Mouse (Mus musculus) liver, embryonic 14.5 days (tissue): ENCODE measurements at regions not wholly inside any gene's neighbourhood (a gene's known extent, or its start where the extent isn't known, plus 50 kb on each side); places are given as distances from the start of the nearest gene placed in this dataset.

Source experiments
- ATAC-seq: fragments of 200-750 bp; cut with Nextera tagmentation; 2 replicates; pipeline ENCODE4 v1.8.0; 2017; ENCODE audit warnings: moderate number of reproducible peaks, mild to moderate bottlenecking, moderate library complexity; ENCODE audit not compliant: insufficient read depth
- DNase-seq, 3 experiments: peaks; one replicate each; pipeline ENCODE4 v3.0.0-alpha.2; 2012 to 2013; ENCODE audit warnings: low read depth in 3 of 3, low spot score in 3 of 3
- H3K27ac ChIP-seq: fragments of 300-500 bp; sonication (generic); 2 replicates; pipeline ENCODE4 v1.5.1; 2014; ENCODE audit warnings: moderate library complexity, mild to moderate bottlenecking, control low read depth, inconsistent platforms
- H3K27me3 ChIP-seq: fragments of 300-500 bp; sonication (generic); 2 replicates; pipeline ENCODE4 v1.6.1; 2014; ENCODE audit warnings: mild to moderate bottlenecking, low read length, moderate library complexity; ENCODE audit not compliant: control insufficient read depth, insufficient read depth
- H3K36me3 ChIP-seq: fragments of 300-500 bp; sonication (generic); replicated peaks from 2 replicates; pipeline ENCODE4 v1.6.1; 2014; ENCODE audit warnings: low read depth; ENCODE audit not compliant: control insufficient read depth, insufficient read depth
- H3K4me1 ChIP-seq, 2 experiments: fragments of 200-500 bp in 1 of 2; fragments of 300-500 bp in 1 of 2; sonication (generic) in 1 of 2; replicated peaks; 2 replicates each; pipeline ENCODE4 v1.6.1; 2012 to 2014; ENCODE audit warnings: antibody characterized with exemption in 1 of 2, inconsistent platforms in 1 of 2, low read length in 1 of 2; ENCODE audit not compliant: control insufficient read depth in 2 of 2, insufficient read depth in 2 of 2
- H3K4me2 ChIP-seq: fragments of 300-500 bp; sonication (generic); 2 replicates; pipeline ENCODE4 v1.6.1; 2014; ENCODE audit warnings: low read depth, mild to moderate bottlenecking, control low read depth, moderate library complexity
- H3K4me3 ChIP-seq, 2 experiments: fragments of 200-500 bp in 1 of 2; fragments of 300-500 bp in 1 of 2; sonication (generic) in 1 of 2; 2 replicates each; pipeline ENCODE4 v1.5.1; 2012 to 2014; ENCODE audit warnings: low read depth in 2 of 2, low read length in 2 of 2, mild to moderate bottlenecking in 2 of 2, control low read depth in 1 of 2, inconsistent platforms in 1 of 2, moderate library complexity in 1 of 2; ENCODE audit not compliant: insufficient read depth in 1 of 2
- H3K9ac ChIP-seq: fragments of 300-500 bp; sonication (generic); replicated peaks from 2 replicates; pipeline ENCODE4 v1.6.1; 2014; ENCODE audit warnings: mild to moderate bottlenecking, control low read depth, moderate library complexity
- H3K9me3 ChIP-seq: fragments of 300-500 bp; sonication (generic); 2 replicates; pipeline ENCODE4 v1.6.1; 2016; ENCODE audit warnings: low read length, mixed read lengths; ENCODE audit not compliant: control insufficient read depth
- CTCF ChIP-seq: IDR thresholded peaks from 2 replicates; pipeline ENCODE4 v1.5.1; 2016; ENCODE audit warnings: antibody characterized with exemption, low read depth, control low read depth
- EP300 ChIP-seq: IDR thresholded peaks from 2 replicates; pipeline ENCODE4 v1.6.1; 2016; ENCODE audit warnings: antibody characterized with exemption, low read depth
- WGBS: fragments of 180-500 bp; shearing (Covaris S2); extraction: QIAGEN DNeasy Blood & Tissue Kit; methylation state at CpG from one replicate; pipeline ENCODE4 v1.1.7; 2014; ENCODE audit not compliant: insufficient replicate concordance; 5-methylcytosine and 5-hydroxymethylcytosine counted together

DNA sequence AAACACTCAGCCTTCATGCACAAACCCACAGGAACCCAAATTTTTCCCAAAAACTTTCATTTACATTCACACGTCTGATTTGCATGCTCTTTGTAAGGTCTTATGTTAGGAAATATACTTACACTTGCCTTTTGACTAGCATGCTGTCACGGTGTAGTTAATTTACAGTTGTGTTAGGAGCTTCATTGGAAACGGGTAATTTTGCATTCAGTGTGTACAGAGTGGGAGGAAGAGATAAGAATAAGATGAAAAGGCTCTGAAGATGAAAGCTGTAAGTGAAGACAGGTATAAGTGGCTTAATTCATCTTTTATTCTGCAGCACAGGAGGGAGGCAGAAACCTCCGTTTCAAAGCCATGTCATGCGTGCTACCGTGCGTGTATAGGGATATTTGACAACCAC is 136.2 kb downstream of the Nhlrc3 start:
- no peak for ATAC-seq
- DNase-seq: no peak
- no peak overlapping the region for H3K27ac ChIP-seq
- H3K4me3 ChIP-seq: no peak overlapping the region
- TF ChIP-seq CTCF (no peak), EP300 (no peak)
- H3K4me2 ChIP-seq: no peak overlapping the region
- H3K9me3 ChIP-seq: no peaks in the 10 kb centered on the region
- H3K9ac ChIP-seq: no peak overlapping the region
- WGBS: 50% methylated on average over 7 of the region's 7 CpGs
- no peaks in the 10 kb centered on the region for H3K36me3 ChIP-seq
- no peaks in the 10 kb centered on the region for H3K4me1 ChIP-seq
- no peaks in the 10 kb centered on the region for H3K27me3 ChIP-seq

DNA sequence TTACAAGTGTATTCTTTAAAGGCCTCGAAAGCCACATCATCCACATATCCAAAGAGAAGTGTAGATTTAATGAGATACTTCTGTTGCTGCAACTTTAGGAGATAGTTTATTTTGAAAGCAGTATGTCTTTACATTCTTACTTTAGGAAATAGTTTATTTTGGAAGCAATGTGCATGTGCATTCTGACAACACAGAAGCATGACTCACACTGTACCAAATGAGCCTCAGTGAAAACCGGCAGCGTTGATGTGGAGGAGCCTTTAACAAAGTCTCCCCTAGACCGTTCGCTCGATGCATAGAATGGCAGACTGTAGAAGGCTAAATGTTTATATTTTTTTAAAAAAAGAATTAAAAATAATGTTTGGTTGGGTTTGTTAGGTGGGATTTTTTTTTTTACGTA is 138.1 kb downstream of the Nhlrc3 start:
- DNase-seq (no peak), ATAC-seq (no peak)
- H3K27ac ChIP-seq: no peak overlapping the region

DNA sequence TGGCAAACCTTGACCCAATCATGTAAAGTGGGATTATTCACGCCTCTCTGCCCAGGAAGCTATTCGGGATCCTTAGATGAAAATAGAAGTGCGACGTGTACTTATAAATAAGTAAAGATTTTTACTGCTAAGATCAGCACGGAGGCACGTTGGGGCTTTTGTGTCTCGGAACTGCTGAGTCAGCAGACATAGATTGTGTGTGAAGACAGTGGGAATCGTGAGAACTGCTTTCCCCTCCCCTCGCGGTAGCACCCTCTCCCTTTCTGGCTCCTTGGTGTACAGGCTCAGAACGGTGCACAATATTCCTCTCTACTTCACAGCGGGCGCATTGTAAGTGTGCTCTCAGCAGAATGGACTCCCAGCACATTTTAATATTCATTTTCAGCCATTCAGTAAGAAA is 138.7 kb downstream of the Nhlrc3 start:
- DNase-seq: no peak

More for the DNA sequence above, 138.1 kb downstream of the Nhlrc3 start:
- WGBS: 79% methylated on average over 7 of the region's 7 CpGs
- Histone ChIP-seq H3K9me3 (no peaks in the 10 kb centered on the region), H3K4me3 (no peak overlapping the region), H3K4me2 (no peak overlapping the region), H3K9ac (no peak overlapping the region), H3K4me1 (no peaks in the 10 kb centered on the region), H3K27me3 (no peaks in the 10 kb centered on the region), H3K36me3 (no peaks in the 10 kb centered on the region)
- TF ChIP-seq EP300 (no peak), CTCF (no peak)

DNA sequence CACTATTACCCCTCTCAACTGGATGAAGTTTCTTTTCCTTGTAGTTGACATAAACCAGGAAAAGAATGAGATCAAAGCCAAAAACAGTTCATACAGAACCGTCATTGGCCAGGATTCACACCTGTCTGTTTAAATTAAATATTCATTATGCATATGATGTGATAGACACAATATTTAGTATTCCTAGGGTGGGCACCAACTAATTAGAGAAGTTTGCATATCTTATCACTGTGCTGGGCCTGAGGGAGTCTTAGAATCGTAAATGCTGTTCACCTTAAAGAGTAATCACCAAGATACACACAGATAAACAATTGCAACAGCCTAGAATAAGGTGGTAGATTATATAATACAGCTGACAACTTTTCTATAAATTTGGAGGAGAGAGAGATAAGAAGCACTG is 147.7 kb downstream of the Nhlrc3 start:
- DNase-seq (no peak), ATAC-seq (no peak)
- Histone ChIP-seq H3K4me3 (no peak overlapping the region), H3K27me3 (no peaks in the 10 kb centered on the region), H3K9ac (no peak overlapping the region), H3K4me1 (no peaks in the 10 kb centered on the region), H3K36me3 (no peaks in the 10 kb centered on the region), H3K4me2 (no peak overlapping the region), H3K27ac (no peak overlapping the region), H3K9me3 (no peaks in the 10 kb centered on the region)
- no peak for TF ChIP-seq CTCF
- 50% methylated on average over 2 of the region's 2 CpGs for WGBS

More for the DNA sequence above, 138.7 kb downstream of the Nhlrc3 start:
- no peak overlapping the region for H3K4me3 ChIP-seq
- H3K9me3 ChIP-seq: no peaks in the 10 kb centered on the region
- H3K9ac ChIP-seq: no peak overlapping the region
- H3K27ac ChIP-seq: no peak overlapping the region
- no peaks in the 10 kb centered on the region for H3K4me1 ChIP-seq
- no peaks in the 10 kb centered on the region for H3K27me3 ChIP-seq
- H3K36me3 ChIP-seq: no peaks in the 10 kb centered on the region
- TF ChIP-seq EP300 (no peak), CTCF (no peak)
- 60% methylated on average over 13 of the region's 13 CpGs for WGBS
- no peak for ATAC-seq
- no peak overlapping the region for H3K4me2 ChIP-seq
